Mouse (Mus musculus): ENCODE data around the gene Vav1.
"Not testable (repeated sequence)": the region's sequence is repeated elsewhere in the genome, so short reads cannot be mapped to it uniquely, and the experiment has no call there.

Gene Vav1

DNA sequence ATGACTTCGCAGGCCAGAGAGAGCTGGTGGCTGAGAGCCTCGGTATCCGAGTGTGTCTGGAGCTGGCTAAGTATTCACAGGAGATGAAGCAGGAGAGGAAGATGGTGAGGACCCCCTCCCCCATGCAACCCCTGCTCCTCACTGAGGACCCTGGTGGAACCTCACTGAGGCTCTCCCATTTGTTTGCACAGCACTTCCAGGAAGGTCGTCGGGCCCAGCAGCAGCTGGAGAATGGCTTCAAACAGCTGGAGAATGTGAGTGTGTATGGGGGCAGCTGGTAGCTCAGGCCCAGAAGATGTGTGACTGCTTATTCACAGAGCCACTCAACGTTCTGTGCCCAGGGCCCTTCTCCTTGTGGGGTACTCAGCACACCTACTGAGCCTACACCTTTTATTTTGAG lies 25.6 kb upstream of the Vav1 start:
- no peak for DNase-seq (ENCODE audit: low spot score)

GRCm38 (mm10) chr17:57255354-57255753 lies 23.5 kb upstream of the Vav1 start:
- DNase-seq (ENCODE audit: low spot score) = no peak

GRCm38 (mm10) chr17:57256921-57257485 lies 21.9 kb upstream of the Vav1 start:
- no peak for DNase-seq (ENCODE audit: low spot score)

GRCm38 (mm10) chr17:57258191-57258590 lies 20.7 kb upstream of the Vav1 start:
- DNase-seq (ENCODE audit: low spot score) = no peak

DNA sequence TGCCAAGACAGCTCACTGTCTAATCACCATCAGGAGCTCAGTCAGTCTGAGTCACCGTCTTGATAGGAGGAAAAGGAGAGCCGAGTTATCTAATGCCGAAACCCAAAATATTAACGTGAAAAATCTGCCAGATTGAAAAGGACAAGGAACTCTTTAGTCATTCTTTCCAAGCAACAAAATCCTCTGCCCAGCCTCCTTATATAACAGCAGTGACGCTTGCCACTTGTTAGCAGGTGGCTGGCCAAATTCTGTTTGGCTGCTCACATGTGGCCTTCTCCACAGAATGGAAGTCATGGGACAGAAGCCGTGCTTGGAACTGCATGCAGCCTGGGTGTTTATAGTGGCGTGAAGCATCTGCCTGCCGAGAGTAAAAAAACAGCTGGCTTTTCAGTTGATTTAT lies 19.2 kb upstream of the Vav1 start:
- DNase-seq (ENCODE audit: low spot score) = no peak

DNA sequence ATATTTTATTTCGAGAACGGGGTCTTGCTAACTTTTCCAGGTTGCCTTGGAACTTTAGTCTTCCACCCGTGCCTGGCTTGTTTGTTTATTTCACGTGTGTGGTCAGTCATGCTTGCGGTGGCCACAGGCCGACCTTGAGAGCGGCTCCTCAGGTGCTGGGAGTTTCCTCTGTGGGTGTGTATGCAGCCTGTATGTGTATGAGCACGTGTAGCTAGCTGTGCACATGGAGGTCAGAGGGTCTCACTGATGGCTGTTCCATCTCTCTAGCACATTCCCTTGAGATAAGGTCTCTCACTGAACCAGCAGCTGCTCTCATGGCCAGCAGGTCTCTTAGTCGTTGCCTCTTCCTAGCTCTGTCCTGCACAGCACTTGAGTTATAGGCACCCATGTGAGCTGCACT lies 18.5 kb upstream of the Vav1 start:
- no peak for DNase-seq (ENCODE audit: low spot score)

GRCm38 (mm10) chr17:57261286-57261685 lies 17.6 kb upstream of the Vav1 start:
- DNase-seq (ENCODE audit: low spot score) = no peak

GRCm38 (mm10) chr17:57261796-57262195 lies 17.1 kb upstream of the Vav1 start:
- no peak for DNase-seq (ENCODE audit: low spot score)

DNA sequence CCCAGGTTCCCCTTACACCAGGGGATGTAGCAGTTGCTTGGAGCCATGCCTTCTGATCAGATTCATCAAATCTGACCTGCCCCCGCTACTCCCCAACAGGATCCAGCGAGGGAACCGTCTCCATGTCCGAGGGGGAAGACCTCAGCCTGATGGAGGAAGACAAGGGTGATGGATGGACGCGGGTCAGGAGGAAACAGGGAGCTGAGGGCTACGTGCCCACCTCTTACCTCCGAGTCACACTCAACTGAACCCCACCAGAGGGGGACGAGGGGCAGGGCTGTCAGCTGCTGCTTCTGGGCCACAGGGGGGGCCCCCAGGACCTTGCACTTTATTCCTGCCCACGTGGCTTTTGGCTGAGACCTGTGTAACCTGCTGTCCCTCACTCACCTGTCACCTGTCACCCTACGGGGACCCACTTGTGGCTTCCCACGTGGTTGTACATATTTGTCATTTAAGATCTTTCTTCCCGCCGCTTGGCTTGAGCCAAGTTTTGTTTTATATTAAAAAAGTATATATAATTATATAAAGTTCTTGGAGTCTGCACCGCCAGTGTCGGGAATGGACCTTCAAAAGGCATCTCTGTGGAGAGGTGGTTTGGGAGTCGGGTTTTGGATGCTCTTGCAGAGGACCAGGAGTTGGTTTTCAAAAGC lies 15.9 kb upstream of the Vav1 start:
- DNase-seq (ENCODE audit: low spot score) = no peak

- DNase-seq (ENCODE audit: low spot score) = no peak
These were observed 14.7 kb upstream of the Vav1 start for GRCm38 (mm10) chr17:57264164-57264563.

- peak; percentile 42 for DNase-seq (ENCODE audit: low spot score)
These were observed 13.6 kb upstream of the Vav1 start for GRCm38 (mm10) chr17:57264972-57265945.

GRCm38 (mm10) chr17:57267556-57268126 lies 11.3 kb upstream of the Vav1 start:
- DNase-seq (ENCODE audit: low spot score) = no peak

GRCm38 (mm10) chr17:57271301-57271700 lies 7.6 kb upstream of the Vav1 start:
- DNase-seq (ENCODE audit: low spot score) = no peak

DNA sequence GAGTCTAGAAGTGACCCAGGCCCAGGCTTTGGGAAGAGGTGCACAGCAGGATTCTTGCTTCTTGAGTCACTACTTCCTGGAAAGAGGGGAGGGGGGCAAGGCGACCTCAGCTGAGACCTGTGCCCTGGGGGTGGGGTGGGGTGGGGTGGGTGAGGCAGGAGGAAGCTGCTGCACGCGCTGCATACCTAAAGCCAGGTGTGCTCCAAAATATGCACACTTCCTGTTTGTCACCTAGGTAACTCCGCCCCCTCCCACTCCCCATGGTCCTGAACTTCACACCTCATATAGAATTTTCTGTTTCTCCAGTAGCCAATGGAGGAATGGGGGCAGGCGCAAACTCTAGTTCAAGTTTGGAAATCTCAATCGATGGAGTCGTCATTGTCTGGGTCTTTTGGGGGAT lies 5.1 kb upstream of the Vav1 start:
- no peak for DNase-seq (ENCODE audit: low spot score)

DNA sequence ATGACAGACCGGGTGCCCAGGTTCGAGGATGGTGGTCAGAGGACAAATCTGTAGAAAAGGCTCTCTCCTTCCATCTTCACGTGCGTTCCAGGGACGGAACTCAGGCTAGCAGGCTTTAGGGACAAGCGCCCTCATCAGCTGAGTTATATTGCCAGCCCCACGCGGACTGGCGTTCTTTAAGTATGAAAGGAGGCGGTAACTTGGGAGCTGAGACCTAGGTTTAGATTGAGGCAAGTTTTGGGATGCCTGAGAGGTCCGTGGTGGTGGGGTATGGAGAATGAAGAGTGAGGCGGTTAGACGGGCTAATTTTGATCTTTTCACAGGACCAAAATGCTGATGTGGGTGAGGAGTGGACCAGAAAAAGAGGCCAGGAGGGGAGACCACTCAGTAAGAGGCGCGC lies 4.2 kb upstream of the Vav1 start:
- peak; percentile 25 for DNase-seq (ENCODE audit: low spot score)

DNA sequence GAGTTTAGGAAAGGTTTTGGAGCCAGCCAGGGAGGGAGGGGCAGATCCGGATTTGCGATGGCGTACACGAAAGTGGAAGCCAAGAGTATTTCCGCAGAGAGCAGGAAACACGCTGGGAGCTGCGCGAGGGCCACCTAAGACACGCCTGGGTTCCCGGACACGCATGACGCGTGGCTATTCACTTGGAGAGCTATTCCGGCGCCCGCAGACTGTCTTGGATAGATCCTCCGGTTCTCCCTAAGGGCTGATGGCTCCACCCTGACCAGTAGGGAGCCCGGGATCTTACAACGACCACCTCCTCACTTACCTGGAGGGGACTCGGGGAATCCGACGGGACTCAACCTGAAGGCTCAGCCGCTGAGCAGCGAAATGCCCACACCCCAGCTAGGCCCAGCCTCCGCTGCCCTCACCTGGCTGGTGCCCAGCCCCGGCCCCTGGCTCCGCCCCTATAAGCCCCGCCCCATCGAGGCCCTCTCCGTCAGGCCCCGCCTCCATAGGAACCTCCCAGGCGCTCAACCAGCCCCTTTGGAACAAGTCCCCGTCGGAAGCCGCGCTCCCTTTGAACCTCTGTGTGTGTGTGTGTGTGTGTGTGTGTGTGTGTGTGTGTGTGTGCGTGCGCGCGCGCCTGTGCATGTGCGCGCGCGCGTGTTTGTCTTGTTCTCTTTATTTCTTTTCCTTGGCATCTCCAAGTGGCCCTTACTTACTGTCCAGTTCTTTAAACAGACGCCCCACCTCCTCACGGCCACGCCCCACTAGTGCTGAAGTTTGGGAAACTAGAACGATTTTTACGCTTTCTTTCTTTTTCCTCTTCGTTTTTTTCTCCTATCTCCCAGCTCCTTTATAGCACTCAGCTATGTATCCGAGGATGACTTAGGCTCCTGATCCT lies 3.5 kb upstream of the Vav1 start:
- peak; percentile 59 for DNase-seq (ENCODE audit: low spot score)

DNA sequence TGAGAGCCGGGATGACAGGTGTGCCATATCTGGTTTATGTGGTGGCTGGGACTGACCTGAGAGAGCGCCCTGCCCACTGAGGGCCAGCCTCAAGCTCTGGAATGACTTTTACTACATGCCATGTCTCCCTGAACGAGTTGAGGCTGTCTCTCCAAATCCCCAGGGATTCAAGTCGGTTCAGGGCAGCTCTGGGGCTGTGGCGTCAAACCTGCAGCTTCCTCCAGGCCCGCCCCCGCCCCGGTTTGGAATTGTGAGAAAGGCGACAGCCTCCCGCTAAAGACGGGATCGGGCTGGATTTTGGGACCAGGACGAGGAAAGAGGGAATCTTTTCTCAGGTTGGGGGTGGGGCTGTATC lies 2.9 kb upstream of the Vav1 start:
- DNase-seq (ENCODE audit: low spot score) = no peak

DNA sequence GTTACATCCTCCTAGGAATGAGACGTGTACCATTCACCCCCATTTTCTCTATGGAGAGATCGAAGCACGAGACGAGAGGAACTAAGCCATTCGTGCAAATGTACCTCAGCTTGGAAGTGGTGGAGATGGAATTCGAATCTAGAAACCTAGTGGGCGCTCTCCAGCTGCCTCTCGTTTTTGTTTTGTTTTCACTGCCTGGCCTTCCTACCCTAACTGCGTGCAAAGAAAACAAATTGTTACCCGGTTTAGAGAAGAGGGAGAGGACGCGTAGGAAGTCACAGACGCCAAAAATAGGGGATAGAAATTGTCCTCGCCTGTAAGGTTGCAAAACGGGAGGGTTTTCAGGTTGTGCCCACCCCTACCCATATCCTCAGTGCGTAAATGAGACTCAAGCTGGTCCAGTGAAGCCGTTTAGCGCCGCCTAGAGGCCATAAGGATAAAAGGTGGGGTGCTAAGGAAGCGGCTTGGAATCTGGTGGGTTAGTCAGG lies 2.2 kb upstream of the Vav1 start:
- peak; percentile 90 for DNase-seq (ENCODE audit: low spot score)

GRCm38 (mm10) chr17:57277598-57278261 lies 1.2 kb upstream of the Vav1 start:
- DNase-seq (ENCODE audit: low spot score) = not testable (repeated sequence)

GRCm38 (mm10) chr17:57278537-57278936 lies 363 bp upstream of the Vav1 start:
- no peak for DNase-seq (ENCODE audit: low spot score)
